Mouse (Mus musculus) 3T3-L1 (cell line): ENCODE data around the gene Elovl5.

Experiments
- DNase-seq: peaks from one replicate; pipeline ENCODE4 v3.0.0-alpha.2; 2015; ENCODE audit warnings: low read depth, low spot score

Gene Elovl5

GRCm38 (mm10) chr9:77954981-77955380 is 37.8 kb downstream of the Elovl5 start:
- DNase-seq: no peak

GRCm38 (mm10) chr9:77955511-77955910 is 38.3 kb downstream of the Elovl5 start:
- peak; percentile 14 for DNase-seq

GRCm38 (mm10) chr9:77955964-77956363 is 38.8 kb downstream of the Elovl5 start:
- DNase-seq: no peak

- DNase-seq: no peak
Measured at GRCm38 (mm10) chr9:77958327-77958726, 41.2 kb downstream of the Elovl5 start.

- DNase-seq: no peak
Measured at GRCm38 (mm10) chr9:77959759-77960158, 42.6 kb downstream of the Elovl5 start.

- no peak for DNase-seq
Measured at GRCm38 (mm10) chr9:77961350-77961749, 44.2 kb downstream of the Elovl5 start.

GRCm38 (mm10) chr9:77964084-77964483 is 46.9 kb downstream of the Elovl5 start:
- DNase-seq: no peak

GRCm38 (mm10) chr9:77965287-77965686 is 48.1 kb downstream of the Elovl5 start:
- no peak for DNase-seq

- DNase-seq: no peak
Measured at GRCm38 (mm10) chr9:77965768-77966552, 48.8 kb downstream of the Elovl5 start.

- DNase-seq: no peak
Measured at GRCm38 (mm10) chr9:77966861-77967260, 49.7 kb downstream of the Elovl5 start.

- DNase-seq: no peak
Measured at GRCm38 (mm10) chr9:77967584-77968163, 50.5 kb downstream of the Elovl5 start.

- DNase-seq: no peak
Measured at GRCm38 (mm10) chr9:77969192-77969953, 52.2 kb downstream of the Elovl5 start.

GRCm38 (mm10) chr9:77979000-77979399 is 61.8 kb downstream of the Elovl5 start:
- no peak for DNase-seq

- DNase-seq: no peak
Measured at GRCm38 (mm10) chr9:77982616-77983015, 65.5 kb downstream of the Elovl5 start.

- DNase-seq: no peak
Measured at GRCm38 (mm10) chr9:77983521-77983920, 66.4 kb downstream of the Elovl5 start.

- DNase-seq: no peak
Measured at GRCm38 (mm10) chr9:77986153-77986795, 69.1 kb downstream of the Elovl5 start.

- DNase-seq: no peak
Measured at GRCm38 (mm10) chr9:77989626-77990025, 72.5 kb downstream of the Elovl5 start.

- DNase-seq: no peak
Measured at GRCm38 (mm10) chr9:77990278-77990677, 73.1 kb downstream of the Elovl5 start.

GRCm38 (mm10) chr9:77991650-77992049 is 74.5 kb downstream of the Elovl5 start:
- DNase-seq: no peak

- peak; percentile 18 for DNase-seq
Measured at GRCm38 (mm10) chr9:77992276-77992675, 75.1 kb downstream of the Elovl5 start.

GRCm38 (mm10) chr9:77993101-77993500 is 75.9 kb downstream of the Elovl5 start:
- DNase-seq: no peak
